Mouse (Mus musculus) thymus, adult 2 months (tissue): ENCODE results near the gene Galnt10.

Experiments
- CTCF ChIP-seq: fragments of 200-500 bp; IDR thresholded peaks from 2 replicates; pipeline ENCODE4 v1.5.1; 2012; ENCODE audit warnings: mild to moderate bottlenecking, control low read depth, low read length, moderate library complexity, borderline replicate concordance; ENCODE audit not compliant: control insufficient read depth, poor library complexity, insufficient read depth; ENCODE audit errors: extremely low read depth
- POLR2A ChIP-seq: fragments of 200-500 bp; IDR thresholded peaks from 2 replicates; pipeline ENCODE4 v1.6.1; 2012; ENCODE audit warnings: mild to moderate bottlenecking, low read length, control low read depth, moderate library complexity; ENCODE audit not compliant: control insufficient read depth, poor library complexity, insufficient read depth; ENCODE audit errors: extremely low read depth

DNA sequence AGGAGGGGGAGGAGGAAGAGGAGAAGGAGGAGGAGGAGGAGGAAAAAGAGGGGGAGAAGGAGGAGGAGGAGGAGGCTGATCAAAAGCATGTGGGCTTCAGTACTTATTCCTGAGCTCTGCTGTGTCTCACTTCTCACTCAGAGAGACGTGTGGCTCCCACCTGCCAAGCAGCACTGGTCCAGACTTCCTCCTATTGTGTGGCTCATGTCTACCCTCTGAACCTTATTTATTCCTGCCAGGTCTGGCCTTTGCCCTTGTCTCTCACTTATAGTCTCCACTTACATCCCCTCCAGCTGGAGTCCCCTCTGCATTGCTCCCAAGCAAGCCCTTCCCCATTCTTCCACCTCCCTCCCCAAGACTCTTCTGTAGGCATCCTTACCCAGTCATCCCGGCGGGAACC, 72.2 kb downstream of the Galnt10 start:
- TF ChIP-seq CTCF (no peak), POLR2A (no peak)
